Mouse (Mus musculus) left cerebral cortex, postnatal 14 days (tissue): ENCODE measurements around the gene Tomm20. TPM values are rescaled to one million over a fixed set of nuclear protein-coding genes. Genes with fewer than 3 reads are reported as not detected.
"Not testable (repeated sequence)": the region's sequence is repeated elsewhere in the genome, so short reads cannot be mapped to it uniquely, and the experiment has no call there.

Experiments
- DNase-seq, 2 experiments: peaks; one replicate each; pipeline ENCODE4 v3.0.0; 2021 to 2022; ENCODE audit warnings: low spot score in 2 of 2, mixed read lengths in 1 of 2
- intact Hi-C: fragments of 180-260 bp; cut with DNase I; formaldehyde crosslinking; loops from one replicate; pipeline ENCODE4 v1.15.1; 2025
- long read RNA-seq, 2 experiments: library from polyadenylated mRNA; stranded (forward); transcript quantifications; one replicate each; pipeline ENCODE4 v2.0.0; 2021
- total RNA-seq, 2 experiments: library from RNA; stranded (reverse); gene quantifications; 2 replicates each; pipeline ENCODE4 v1.2.3; 2021

The Tomm20 gene
- total RNA-seq = 100 to 1,000 TPM; 162 to 168 TPM
- long read RNA-seq, experiment 1, full-length matches to known transcripts = 321 of 360 reads
- long read RNA-seq, experiment 1, partial matches to known transcripts = 1 of 360 reads
- long read RNA-seq, experiment 1, other reads (novel, unspliced or antisense) = 38 of 360 reads
- long read RNA-seq, experiment 2, full-length matches to known transcripts = 223 of 247 reads
- long read RNA-seq, experiment 2, partial matches to known transcripts = 2 of 247 reads
- long read RNA-seq, experiment 2, other reads (novel, unspliced or antisense) = 22 of 247 reads

DNA sequence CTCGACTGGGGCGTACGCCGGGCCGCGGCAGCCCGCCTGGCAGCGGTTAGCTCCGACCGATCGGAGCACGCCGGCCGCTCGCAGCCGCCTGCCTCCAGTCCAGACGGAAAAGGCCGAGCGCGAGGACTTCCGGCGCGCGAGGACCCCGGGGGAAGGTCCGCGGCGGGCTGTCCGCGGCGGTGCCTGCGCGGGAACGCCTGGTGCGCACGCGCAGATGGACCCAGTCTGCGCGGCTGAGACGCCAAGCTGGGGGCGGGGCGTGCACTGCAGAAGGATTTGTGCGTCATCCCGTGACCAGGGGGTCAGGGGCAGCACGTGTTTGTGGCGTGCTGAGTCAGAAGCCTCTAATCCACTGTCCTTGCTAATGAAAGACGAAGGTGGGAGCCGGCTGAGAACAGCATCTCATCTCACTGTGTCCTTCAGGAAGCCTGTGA, at the start of gene Tomm20:
Tomm20 (minus strand) TSS at position 115 of the 434 bp plus-strand sequence.
- peak; percentile 97 to 98 for DNase-seq
- intact Hi-C loops = no loop called here

DNA sequence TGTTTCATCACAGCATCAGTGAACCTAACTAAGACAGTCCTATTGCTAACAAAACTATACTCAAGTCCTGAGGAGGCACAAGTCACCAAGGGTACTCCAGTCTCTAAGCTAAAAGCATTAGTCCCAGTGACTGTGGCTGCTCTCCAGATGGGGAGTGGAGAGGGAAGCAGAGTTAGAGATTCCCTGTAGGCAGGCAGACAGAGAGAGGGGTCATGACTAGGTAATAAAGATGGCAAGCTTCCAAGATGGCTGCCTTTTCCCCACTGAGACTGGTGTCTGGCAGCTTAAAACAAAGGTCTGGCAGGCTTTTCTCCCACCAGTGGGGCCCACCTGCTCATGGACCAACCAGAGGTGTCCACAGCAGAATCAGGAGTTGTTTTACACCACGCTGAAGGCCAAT, 48.9 kb upstream of the Tomm20 start:
- intact Hi-C loops = no loop called here
- no peak for DNase-seq

DNA sequence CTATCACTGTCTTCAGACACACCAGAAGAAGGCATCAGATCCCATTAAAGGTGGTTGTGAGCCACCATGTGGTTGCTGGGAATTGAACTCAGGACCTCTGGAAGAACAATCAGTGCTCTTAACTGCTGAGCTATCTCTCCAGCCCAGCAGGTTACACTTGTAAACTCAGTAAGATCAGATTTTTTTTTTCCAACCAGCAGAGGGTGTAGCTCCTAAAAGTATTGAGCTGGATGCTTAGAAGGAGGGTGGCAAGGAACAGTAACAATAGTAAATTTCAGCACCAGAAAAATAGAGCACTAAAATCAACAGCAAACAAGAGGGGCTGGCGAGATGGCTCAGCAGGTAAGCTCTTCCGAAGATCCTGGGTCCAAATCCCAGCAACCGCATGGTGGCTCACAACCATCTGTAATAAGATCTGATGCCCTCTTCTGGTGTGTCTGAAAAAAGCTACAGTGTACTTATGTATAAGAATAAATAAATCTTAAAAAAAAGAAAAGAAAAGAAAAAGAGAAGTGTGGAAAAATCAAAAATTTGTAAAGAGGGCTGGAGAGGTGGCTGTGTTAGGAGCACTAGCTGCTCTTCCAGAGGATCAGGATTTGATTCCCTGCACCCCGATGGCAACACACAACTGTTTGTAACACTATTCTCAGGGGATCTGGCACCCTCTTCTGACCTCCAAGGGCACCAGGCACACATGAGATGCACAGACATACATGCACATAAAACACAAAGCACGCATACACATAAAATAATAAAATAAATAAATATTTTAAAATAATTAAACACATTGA, 43.9 kb upstream of the Tomm20 start:
- intact Hi-C loops = no loop called here
- DNase-seq = no peak

DNA sequence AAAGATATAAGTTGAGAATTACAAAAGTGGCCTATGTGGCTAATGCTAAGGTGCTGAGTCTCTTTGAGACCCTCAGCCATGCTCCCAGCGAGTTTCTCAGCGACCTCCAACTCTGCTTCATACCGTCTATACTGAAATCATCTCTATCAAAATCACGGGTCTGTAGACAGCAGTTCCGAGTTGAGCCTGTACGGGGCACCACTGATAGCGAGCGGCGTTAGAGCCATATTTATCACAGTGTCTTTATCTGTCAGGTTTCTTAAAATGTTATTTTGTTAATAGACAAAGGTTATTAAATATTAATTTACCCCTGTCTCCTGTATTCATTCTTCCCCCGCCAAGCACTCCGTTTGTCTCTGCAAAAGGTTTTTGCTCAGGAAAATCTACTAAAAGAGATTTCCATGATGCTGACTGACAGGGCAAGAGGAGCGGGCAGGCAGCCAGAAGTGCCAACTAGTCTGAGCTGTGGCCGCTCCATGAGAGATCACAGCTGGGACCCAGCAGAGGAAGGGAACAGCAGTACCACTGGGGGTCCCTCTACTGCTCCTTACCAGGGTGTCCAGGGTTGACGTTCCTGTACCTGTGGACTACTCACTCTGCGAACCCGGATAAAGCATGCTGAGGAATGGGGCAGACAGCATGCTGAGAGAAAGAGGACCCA, 42.8 kb upstream of the Tomm20 start:
- DNase-seq = no peak
- intact Hi-C loops = no loop called here

DNA sequence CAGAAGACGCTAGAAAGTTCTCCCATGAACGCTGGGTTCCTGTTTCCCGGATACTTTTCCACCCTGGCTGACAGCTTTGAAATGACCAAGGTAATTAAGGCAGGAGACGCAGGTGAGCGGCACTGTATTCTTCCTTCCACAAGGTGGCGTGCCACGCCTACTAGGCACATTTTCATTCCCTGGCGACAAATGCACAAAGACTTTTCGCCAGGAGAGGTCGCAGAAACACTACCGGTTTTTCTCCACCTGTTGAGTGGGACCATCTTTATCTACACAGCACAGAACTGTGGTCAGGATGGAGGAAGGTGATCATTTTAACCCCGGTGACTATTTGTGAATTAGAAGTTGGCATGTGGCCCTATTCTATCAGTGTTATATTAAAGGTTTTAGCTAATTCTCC, 40.9 kb upstream of the Tomm20 start:
- intact Hi-C loops = loop anchor here (2.0 kb wide), 2 partner anchors 152 to 192 kb away; no protein-coding TSS in a partner anchor
- DNase-seq = peak; percentile 85

DNA sequence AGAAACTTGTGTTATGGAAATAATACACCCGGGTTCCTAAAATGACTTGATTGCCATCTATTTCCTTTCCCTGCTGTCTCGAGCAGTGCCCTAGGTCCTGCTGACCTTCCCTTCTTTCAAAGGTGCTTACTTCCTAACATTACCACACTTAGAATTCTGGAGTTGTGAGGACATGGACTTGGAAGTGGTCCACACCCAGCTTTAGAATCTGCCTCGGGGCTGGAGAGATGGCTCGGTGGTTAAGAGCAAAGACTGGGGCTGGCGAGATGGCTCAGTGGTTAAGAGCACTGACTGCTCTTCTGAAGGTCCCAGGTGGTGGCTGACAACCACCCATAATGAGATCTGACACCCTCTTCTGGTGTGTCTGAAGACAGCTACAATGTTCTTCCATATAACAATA, 34.4 kb upstream of the Tomm20 start:
- no peak for DNase-seq
- intact Hi-C loops = no loop called here

DNA sequence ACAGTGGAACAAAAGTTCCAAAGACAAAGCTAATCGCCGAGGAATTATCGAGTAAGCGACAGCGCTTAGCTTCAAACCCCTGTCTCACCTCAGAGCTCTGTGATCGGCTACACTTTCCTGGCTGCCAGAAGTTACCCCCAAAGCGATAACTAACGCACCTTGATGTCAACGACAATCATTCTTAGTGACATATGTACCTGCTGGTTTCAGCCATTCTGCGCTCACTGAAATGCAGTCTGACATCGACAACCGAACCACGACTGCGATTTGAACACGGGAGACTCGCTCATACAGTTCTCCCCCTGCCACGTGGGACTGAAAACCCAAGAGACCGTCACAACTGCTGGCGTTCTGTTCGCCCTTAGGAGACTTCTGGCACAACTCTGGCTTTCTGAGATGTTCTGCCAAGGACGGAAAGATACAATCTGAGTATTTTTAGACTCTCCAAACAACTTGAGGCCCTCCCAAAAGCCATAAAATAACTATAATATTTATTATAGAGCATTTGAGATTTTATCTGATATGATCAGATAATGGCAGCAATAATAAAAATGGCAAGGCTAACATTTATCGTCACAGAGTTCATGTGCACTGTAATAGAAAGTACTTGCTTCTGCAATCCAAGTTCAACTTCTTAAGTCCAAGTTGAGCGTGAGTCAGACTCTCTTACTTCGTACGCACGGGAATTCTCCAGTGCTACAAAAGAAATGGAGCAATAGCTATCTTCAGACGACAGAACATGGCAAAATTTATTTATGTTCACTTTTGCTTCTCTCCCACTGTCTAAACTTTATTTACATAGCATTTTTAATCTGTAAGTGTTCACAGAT, 33.7 kb upstream of the Tomm20 start:
- intact Hi-C loops = no loop called here

DNA sequence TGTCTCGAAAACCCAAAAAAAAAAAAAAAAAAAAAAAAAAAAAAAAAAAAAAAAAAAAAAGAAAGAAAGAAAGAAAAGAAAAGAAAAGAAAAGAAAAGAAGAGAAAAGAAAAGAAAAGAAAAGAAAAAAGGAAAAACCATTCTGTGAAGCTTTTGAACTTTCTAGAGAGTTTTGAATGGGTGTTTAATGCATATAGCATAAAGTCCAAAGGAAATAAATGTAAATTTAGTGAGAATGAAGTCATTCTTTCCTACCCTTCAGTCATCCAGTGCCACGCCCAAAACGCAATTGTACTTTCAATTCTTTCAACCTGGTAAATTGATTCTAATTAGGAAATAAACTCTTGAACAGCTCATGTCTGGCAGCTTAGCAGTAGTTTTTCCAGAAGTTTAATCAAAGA, 32.9 kb upstream of the Tomm20 start:
- DNase-seq, intact Hi-C loops: not testable (repeated sequence)

More for the DNA sequence above, 33.7 kb upstream of the Tomm20 start:
- no peak for DNase-seq

DNA sequence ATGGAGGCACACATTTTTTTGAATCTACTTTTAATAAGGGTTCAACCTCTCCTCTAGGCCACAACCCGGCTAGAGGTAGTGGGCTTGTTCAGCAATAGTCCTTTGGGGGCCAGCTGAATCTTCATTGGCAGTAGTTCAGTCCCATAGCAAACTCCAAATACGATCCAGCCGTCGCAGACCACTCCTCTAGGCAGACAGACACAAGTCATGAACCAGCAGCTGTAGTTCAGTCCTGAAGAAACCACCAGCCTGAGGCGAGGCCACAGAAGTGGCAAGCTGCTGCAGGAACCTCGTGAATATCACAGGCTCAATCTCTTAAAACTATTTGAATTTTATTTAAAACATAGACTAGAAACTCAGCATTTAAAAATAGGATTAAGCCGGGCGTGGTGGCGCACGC, 32.4 kb upstream of the Tomm20 start:
- no peak for DNase-seq
- intact Hi-C loops = no loop called here

DNA sequence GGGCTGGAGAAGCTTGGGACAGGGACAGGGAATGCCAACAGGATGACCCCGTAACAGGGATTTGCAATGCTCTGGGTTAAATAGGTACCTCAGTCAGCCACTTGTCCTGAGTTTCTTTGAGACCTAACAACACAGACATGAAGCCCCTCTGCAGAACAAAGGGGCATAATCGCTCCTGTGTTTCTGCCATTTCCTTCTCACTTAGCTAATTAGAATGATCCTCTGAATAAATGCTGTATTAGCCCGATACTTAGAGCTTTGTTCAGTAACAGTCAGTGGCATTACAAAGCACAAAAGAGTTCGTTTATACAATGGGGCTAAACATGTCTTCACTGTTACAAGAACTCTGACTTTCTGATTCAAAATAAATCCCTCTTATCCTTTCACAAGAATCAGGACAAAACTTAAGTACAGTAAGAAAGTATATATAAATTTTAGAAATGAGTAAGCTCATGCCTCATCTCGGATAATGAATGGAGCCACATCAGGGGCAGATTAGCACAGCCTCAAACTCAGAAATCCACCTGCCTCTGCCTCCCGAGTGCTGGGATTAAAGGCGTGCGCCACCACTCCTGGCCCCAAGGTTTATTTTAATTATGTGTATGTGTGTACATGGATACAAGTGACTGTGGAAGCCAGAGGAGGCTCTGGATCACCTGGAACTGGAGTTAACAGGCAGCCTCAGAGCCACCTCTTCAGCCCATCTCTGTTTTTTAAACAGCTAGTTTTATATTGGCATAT, 31.1 kb upstream of the Tomm20 start:
- DNase-seq = no peak
- intact Hi-C loops = no loop called here

DNA sequence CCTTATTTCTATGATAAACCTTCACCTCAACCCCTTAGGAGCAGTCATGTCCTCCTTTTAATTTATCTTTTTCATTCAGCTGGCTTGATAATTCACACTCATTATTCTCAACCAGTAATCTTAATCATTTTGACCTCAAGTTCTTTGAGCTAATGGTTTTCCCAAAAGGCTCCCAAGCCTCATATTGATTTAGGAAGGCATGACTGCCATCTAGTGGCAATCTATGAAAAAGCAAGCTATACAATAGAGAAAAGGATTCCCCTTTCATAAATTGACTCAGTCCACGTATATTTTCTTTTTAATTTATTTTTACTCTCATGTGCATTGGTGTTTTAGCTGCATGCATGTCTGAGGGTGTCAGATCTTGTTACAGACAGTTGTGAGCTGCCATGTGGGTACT, 30.1 kb upstream of the Tomm20 start:
- intact Hi-C loops = no loop called here
- peak; percentile 33 to 45 for DNase-seq

DNA sequence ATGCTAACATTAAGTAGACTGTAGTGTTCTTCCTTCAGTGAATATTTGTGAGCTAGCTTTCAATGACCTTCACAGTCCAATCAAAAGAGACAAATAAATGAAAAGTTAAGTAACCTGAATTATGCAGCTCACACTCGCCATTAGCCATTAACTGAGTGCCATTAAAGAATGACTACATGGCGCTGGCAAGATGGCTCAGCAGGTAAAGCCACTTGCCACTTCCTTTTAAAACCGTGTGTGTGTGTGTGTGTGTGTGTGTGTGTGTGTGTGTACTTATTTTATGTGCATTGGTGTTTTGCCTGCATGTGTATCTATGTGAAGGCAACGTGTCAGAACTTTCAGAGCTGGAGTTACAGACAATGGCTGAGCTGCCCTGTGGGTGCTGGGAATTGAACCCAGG, 28.9 kb upstream of the Tomm20 start:
- intact Hi-C loops = loop anchor here (5.0 kb wide), 1 partner anchor 492 kb away; no protein-coding TSS in a partner anchor
- DNase-seq = no peak

DNA sequence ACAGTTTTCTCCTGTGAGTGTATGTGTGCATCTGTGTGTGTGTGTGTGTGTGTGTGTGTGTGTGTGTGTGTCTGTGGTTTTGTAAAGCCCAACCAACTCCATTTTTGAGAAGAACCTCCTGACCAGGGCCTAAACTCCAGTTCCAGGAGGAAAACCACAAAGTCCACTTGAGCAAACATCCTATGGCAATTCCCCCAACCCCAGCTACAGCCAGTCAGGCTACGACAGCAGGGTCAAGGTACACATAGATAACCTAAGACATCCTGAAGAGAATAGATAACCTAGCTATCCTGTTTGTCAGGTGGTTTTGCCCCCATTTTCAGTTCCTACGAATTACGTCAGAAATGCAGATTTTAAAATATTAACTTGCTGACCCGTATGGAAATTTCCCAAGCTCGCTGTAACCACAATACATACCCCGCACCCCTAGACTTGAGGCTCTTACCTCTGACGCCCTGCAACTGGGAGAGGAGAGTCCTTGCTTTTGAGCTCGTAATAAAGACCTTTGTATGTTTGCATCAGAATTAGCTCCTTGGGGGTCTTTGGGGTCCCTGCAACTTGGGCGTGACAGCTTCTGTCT, 28.1 kb upstream of the Tomm20 start:
- no peak for DNase-seq

DNA sequence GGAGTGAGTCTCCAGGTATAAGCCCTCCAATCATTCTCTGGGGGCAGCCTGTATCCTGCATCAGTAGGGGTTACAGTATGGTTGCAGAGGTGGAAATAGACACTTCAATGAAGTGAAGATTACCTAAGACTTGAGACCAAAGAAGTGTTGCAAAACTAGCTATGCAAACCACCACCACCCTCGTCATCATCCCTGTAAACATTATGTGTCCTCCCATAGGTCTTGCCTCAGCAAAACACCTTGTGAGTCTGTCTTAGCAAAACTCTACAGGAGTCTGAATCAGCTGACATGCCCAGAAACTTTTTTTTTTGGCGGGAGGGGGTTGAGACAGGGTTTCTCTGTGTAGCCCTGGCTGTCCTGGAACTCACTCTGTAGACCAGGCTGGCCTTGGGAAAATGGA, 27.0 kb upstream of the Tomm20 start:
- intact Hi-C loops = loop anchor here (5.0 kb wide), 1 partner anchor 490 kb away; no protein-coding TSS in a partner anchor
- no peak for DNase-seq

More for the DNA sequence above, 28.1 kb upstream of the Tomm20 start:
- intact Hi-C loops = loop anchor here (5.0 kb wide), 1 partner anchor 491 kb away; no protein-coding TSS in a partner anchor

DNA sequence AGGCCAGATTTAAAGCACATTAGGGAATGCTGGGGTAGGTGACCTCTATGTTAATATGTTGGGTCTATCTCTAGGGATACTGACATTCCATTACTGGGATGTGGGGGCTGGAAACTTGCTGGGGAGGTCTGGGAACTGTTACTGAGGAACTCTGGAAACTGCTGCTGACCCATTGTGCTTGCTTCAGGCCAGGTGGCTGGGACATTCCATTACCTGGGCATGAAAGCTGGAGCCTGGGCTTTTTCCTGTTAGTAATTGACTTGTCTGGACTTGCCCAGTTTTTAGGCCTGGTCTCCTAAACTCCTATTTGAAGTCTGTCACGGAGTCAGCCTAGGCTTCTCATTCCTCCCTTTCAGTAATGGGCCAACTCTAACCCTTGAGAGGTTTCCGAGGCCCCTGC, 26.5 kb upstream of the Tomm20 start:
- intact Hi-C loops = loop anchor here (5.0 kb wide), 1 partner anchor 490 kb away; no protein-coding TSS in a partner anchor
- DNase-seq = no peak

DNA sequence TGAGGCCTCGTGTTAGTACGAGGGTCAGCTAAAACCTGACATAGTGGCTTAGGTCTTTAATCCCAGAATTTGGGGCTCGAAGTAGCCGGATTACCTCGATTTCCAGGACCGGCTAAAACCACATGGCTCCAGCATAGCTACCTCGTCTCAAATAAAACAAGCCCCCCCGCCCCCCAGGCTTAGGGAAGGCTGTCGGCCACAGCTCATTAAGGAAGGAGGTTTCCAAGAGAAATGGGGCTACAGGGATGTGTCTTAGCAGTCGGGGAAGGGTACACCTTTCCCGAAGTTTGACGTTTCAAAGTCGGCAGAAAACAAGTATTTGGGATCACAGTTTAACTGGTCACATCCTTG, 25.6 kb upstream of the Tomm20 start:
- no peak for DNase-seq
- intact Hi-C loops = loop anchor here (5.0 kb wide), 1 partner anchor 489 kb away; no protein-coding TSS in a partner anchor

DNA sequence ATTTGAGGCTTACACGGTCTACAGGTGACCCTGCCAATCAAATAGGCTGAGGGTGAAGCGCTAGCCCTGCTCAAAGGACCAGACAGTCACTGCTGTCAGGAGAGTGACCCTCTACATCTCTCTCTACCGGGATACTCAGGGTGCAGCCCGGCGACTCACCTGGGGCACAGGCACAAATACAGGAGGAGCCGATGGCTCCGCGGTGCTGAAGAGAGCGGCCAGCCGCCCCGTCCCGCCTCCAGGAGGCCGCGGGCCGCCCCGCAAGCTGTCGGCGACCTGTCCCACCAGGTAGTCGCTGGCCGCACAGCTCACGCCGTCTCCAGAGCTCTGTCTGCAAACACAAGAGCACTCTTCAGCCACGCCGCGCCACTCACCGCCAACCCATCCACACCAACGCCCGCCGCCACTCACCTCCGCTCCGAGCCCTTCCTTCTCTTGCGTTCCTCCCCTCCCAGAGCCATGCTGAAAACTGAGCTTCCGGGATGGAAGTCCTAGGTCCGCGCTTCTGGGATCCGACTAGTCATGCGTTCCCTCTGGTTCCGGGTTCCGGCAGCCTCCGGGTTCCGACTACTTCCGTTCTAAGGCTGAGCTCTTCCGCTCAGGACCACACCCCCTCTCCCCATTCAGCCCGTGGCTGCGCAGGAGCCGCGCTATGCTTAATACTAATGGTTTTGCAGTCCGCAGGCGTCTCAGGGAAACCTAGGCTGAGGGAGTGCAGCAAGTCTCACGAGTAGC, 25.1 kb upstream of the Tomm20 start, which contains the start of gene Rbm34:
Rbm34 (minus strand) TSS at position 493 of the 735 bp plus-strand sequence.
- intact Hi-C loops = loop anchor here (5.0 kb wide), 1 partner anchor 488 kb away; no protein-coding TSS in a partner anchor
- DNase-seq = peak; percentile 94 to 95
